Mouse (Mus musculus) stomach, postnatal 0 days (tissue): ENCODE results near the gene Khsrp.

Experiments
- CTCF ChIP-seq: IDR thresholded peaks from 2 replicates; pipeline ENCODE4 v1.5.1; 2016; ENCODE audit warnings: antibody characterized with exemption, low read depth, mild to moderate bottlenecking, moderate library complexity
- EP300 ChIP-seq: optimal IDR thresholded peaks from 2 replicates; pipeline ENCODE3; 2016; ENCODE audit warnings: antibody characterized with exemption

GRCm38 (mm10) chr17:56990966-56991365 is 40.4 kb downstream of the Khsrp start:
- no peak for TF ChIP-seq CTCF
- TF ChIP-seq EP300, result no peak
